Mouse (Mus musculus): Measurements from ENCODE around the gene Myl10. TPM values are rescaled to one million over a fixed set of nuclear protein-coding genes. Genes with fewer than 3 reads are reported as not detected.
"Not testable (repeated sequence)": the region's sequence is repeated elsewhere in the genome, so short reads cannot be mapped to it uniquely, and the experiment has no call there.

Myl10 gene
- polyA plus RNA-seq, 1 experiment: 0.07 TPM

DNA sequence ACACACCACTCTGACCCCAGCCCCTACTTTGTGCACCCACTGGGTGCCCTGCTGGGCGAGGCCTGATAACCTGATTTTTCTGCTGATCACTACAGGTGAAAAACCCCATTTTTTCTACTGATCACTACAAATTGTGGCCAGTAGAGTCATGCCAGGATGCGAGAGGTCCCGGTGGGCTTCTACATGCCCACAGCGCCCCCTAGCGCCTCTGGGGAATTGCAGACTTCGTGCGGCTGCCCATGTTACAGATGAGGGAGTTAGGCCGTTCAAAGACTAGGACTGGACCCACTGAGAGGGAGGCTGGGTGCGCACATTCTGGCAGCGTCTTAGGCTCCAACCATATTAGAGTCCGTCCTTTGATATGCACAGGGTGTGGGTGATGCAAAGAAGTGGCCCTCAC lies 21.9 kb downstream of the Myl10 start:
- no peaks in the 10 kb centered on the region for H3K79me2 ChIP-seq (ENCODE audit: control insufficient read depth, insufficient read depth)
- TF ChIP-seq MAX (IDR thresholded peaks at IDR 0.05) (no peak), MYOG (IDR thresholded peaks at IDR 0.05; ENCODE audit: control insufficient read depth, extremely low read depth, insufficient read length) (no peak), MYOD1 (IDR thresholded peaks at IDR 0.05; ENCODE audit: control insufficient read depth, insufficient read length, low read depth) (no peak), CEBPB (IDR thresholded peaks at IDR 0.05; ENCODE audit: low read depth) (no peak), USF1 (IDR thresholded peaks at IDR 0.05; ENCODE audit: low read depth) (no peak), CTCF (IDR thresholded peaks at IDR 0.05; ENCODE audit: control insufficient read depth, insufficient read depth, insufficient read length) (no peak), FOSL1 (IDR thresholded peaks at IDR 0.05; ENCODE audit: insufficient read depth, low read length, poor library complexity, severe bottlenecking) (no peak)

DNA sequence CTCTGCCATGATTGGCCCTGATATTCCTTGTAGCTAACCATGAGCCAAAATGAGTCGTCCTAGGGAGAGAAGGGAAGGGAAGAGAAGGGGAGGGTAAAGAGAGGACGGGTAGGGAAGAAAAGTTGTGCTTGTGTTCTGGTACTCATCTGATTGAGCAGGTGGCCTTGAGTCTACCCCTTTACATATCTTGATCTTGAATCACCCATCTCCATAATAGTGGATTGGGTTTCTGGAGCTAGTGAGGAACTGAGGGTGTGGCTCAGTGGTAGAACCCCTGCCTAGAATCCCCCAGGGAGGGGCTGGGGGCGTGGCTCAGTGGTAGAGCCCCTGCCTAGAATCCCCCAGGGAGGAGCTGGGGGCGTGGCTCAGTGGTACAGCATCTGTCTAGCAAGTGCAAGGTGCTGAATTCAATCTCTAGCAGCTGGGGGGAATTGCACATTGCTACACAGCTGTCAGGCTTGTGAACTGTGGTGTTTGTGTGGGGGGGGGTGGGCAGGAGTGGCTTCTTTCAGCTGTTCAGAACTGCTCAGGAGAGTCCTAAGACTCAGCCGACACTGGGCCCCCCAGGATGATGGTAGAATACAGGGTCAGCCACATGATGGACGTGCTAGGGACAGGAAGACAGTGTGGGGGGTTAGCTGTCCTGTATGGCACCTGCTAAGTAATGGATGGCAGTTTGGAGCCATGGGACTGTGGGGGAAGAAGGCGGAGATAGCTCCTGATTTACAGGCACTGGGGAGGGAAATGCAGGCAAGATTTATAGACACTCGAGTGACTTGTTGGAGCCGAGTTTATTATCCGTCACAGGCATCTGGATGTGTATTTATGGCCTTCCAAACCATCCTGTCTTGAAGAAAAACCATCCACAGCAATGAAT lies 24.0 kb downstream of the Myl10 start:
- Histone ChIP-seq H3K79me3 (ENCODE audit: low read depth) (no peaks in the 10 kb centered on the region), H3K27me3 (ENCODE audit: control insufficient read depth, insufficient read depth, insufficient read length) (no peaks in the 10 kb centered on the region), H3K4me3 (ENCODE audit: insufficient read depth, poor library complexity, severe bottlenecking) (no peak overlapping the region), H3K36me3 (ENCODE audit: control insufficient read depth, insufficient read depth) (no peaks in the 10 kb centered on the region), H3K79me2 (ENCODE audit: control insufficient read depth, insufficient read depth) (no peaks in the 10 kb centered on the region), H3ac (ENCODE audit: control insufficient read depth, insufficient read length, low read depth) (no peak overlapping the region)
- TF ChIP-seq MAX (IDR thresholded peaks at IDR 0.05) (no peak), FOSL1 (IDR thresholded peaks at IDR 0.05; ENCODE audit: insufficient read depth, low read length, poor library complexity, severe bottlenecking) (no peak), CTCF (IDR thresholded peaks at IDR 0.05; ENCODE audit: control insufficient read depth, insufficient read depth, insufficient read length) (no peak), CEBPB (IDR thresholded peaks at IDR 0.05; ENCODE audit: low read depth) (no peak), MYOG (IDR thresholded peaks at IDR 0.05; ENCODE audit: control insufficient read depth, extremely low read depth, insufficient read length) (no peak), USF1 (IDR thresholded peaks at IDR 0.05; ENCODE audit: low read depth) (no peak), MYOD1 (IDR thresholded peaks at IDR 0.05; ENCODE audit: control insufficient read depth, insufficient read length, low read depth) (no peak)

More for the DNA sequence above, 21.9 kb downstream of the Myl10 start:
- Histone ChIP-seq H3K36me3 (ENCODE audit: control insufficient read depth, insufficient read depth) (no peaks in the 10 kb centered on the region), H3K4me3 (ENCODE audit: insufficient read depth, poor library complexity, severe bottlenecking) (no peak overlapping the region), H3K27me3 (ENCODE audit: control insufficient read depth, insufficient read depth, insufficient read length) (no peaks in the 10 kb centered on the region), H3K79me3 (ENCODE audit: low read depth) (no peaks in the 10 kb centered on the region), H3ac (ENCODE audit: control insufficient read depth, insufficient read length, low read depth) (no peak overlapping the region)

DNA sequence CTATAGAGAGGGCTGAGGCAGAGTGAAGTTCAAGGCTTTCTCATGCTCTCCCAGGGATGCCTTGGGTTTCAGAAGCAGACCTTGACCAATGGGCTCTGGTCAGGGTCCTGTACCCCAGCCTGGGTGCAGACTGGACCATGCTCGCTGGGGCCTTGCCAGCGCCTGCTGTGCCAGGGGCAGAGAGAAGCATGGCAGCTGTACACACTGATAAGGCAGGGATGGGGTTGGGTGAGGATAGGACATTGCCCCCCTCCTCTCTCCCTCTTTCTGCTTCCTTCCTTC lies 24.6 kb downstream of the Myl10 start:
- H3K27me3 ChIP-seq (ENCODE audit: control insufficient read depth, insufficient read depth, insufficient read length): no peaks in the 10 kb centered on the region
- no peak for TF ChIP-seq USF1 (IDR thresholded peaks at IDR 0.05; ENCODE audit: low read depth)
- no peak for TF ChIP-seq MYOG (IDR thresholded peaks at IDR 0.05; ENCODE audit: control insufficient read depth, extremely low read depth, insufficient read length)
- no peak for TF ChIP-seq CEBPB (IDR thresholded peaks at IDR 0.05; ENCODE audit: low read depth)
- H3K79me3 ChIP-seq (ENCODE audit: low read depth): no peaks in the 10 kb centered on the region
- no peak overlapping the region for H3ac ChIP-seq (ENCODE audit: control insufficient read depth, insufficient read length, low read depth)
- no peak overlapping the region for H3K4me3 ChIP-seq (ENCODE audit: insufficient read depth, poor library complexity, severe bottlenecking)
- no peaks in the 10 kb centered on the region for H3K36me3 ChIP-seq (ENCODE audit: control insufficient read depth, insufficient read depth)
- no peaks in the 10 kb centered on the region for H3K79me2 ChIP-seq (ENCODE audit: control insufficient read depth, insufficient read depth)

DNA sequence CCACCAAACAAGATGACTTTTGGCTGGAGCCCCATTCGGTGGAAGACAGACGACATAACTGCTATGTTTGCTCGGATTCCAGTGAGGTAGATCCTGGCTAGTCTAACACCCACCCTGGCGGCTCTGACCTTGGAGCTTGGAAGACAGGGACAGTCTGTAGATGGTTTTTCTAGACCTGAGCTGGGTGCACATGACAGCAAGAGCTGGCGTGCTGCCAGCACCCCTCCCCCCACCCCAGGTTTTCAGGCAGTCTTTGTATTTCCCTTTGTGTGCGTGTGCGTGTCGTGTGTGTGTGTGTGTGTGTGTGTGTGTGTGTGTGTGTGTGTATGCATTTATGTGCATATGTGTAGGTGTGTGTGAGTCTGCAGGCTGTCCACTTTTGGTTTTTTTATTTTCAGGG lies 25.7 kb downstream of the Myl10 start:
- TF ChIP-seq CTCF (IDR thresholded peaks at IDR 0.05; ENCODE audit: control insufficient read depth, insufficient read depth, insufficient read length) (no peak), FOSL1 (IDR thresholded peaks at IDR 0.05; ENCODE audit: insufficient read depth, low read length, poor library complexity, severe bottlenecking) (no peak), MYOD1 (IDR thresholded peaks at IDR 0.05; ENCODE audit: control insufficient read depth, insufficient read length, low read depth) (no peak), CEBPB (IDR thresholded peaks at IDR 0.05; ENCODE audit: low read depth) (no peak), MAX (IDR thresholded peaks at IDR 0.05) (no peak), USF1 (IDR thresholded peaks at IDR 0.05; ENCODE audit: low read depth) (no peak)
- Histone ChIP-seq H3ac (ENCODE audit: control insufficient read depth, insufficient read length, low read depth) (no peak overlapping the region), H3K36me3 (ENCODE audit: control insufficient read depth, insufficient read depth) (no peaks in the 10 kb centered on the region), H3K79me3 (ENCODE audit: low read depth) (no peaks in the 10 kb centered on the region), H3K79me2 (ENCODE audit: control insufficient read depth, insufficient read depth) (no peaks in the 10 kb centered on the region), H3K4me3 (ENCODE audit: insufficient read depth, poor library complexity, severe bottlenecking) (no peak overlapping the region), H3K27me3 (ENCODE audit: control insufficient read depth, insufficient read depth, insufficient read length) (no peaks in the 10 kb centered on the region)

DNA sequence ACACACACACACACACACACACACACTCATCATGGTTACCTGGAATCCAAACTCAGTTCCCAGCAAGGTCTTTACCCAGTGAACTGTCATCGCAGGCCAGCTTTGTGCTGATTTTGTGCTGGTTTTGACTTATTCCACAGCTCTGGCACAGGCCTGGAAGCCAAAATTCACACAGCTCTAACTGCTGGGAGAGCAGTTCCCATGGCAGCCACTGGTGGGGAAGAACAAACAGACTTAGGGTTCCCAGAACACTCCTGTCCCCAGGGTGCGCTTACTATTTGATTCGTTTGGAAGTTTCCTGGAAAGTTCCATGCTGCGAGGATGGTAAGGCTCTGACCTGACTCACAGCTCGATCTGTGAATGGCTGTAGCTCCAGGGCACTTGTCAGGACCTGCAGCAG lies 28.6 kb downstream of the Myl10 start:
- TF ChIP-seq MYOD1 (IDR thresholded peaks at IDR 0.05; ENCODE audit: control insufficient read depth, insufficient read length, low read depth): no peak
- TF ChIP-seq USF1 (IDR thresholded peaks at IDR 0.05; ENCODE audit: low read depth): no peak
- no peak for TF ChIP-seq CEBPB (IDR thresholded peaks at IDR 0.05; ENCODE audit: low read depth)
- no peak for TF ChIP-seq FOSL1 (IDR thresholded peaks at IDR 0.05; ENCODE audit: insufficient read depth, low read length, poor library complexity, severe bottlenecking)
- no peak for TF ChIP-seq CTCF (IDR thresholded peaks at IDR 0.05; ENCODE audit: control insufficient read depth, insufficient read depth, insufficient read length)
- TF ChIP-seq MYOG (IDR thresholded peaks at IDR 0.05; ENCODE audit: control insufficient read depth, extremely low read depth, insufficient read length): no peak
- TF ChIP-seq MAX (IDR thresholded peaks at IDR 0.05): no peak
- H3K27me3 ChIP-seq (ENCODE audit: control insufficient read depth, insufficient read depth, insufficient read length): no peaks in the 10 kb centered on the region
- H3K4me3 ChIP-seq (ENCODE audit: insufficient read depth, poor library complexity, severe bottlenecking): no peak overlapping the region
- no peaks in the 10 kb centered on the region for H3K79me2 ChIP-seq (ENCODE audit: control insufficient read depth, insufficient read depth)
- H3ac ChIP-seq (ENCODE audit: control insufficient read depth, insufficient read length, low read depth): no peak overlapping the region
- no peaks in the 10 kb centered on the region for H3K36me3 ChIP-seq (ENCODE audit: control insufficient read depth, insufficient read depth)
- no peaks in the 10 kb centered on the region for H3K79me3 ChIP-seq (ENCODE audit: low read depth)

DNA sequence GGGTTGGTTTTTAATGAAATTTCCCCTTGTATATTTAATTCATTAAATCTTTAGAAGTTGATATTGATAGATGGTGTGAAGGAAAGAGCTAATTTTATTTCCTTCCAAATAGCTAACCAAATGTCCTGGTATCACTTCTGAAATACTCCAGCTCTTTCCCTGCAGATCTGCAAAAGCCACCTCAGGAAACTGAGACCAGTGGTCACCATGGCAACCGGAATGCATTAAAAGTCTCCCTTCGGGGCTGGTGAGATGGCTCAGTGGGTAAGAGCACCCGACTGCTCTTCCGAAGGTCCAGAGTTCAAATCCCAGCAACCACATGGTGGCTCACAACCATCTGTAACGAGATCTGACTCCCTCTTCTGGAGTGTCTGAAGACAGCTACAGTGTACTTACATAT lies 33.3 kb downstream of the Myl10 start:
- not testable (repeated sequence) for H3K79me2 ChIP-seq (ENCODE audit: control insufficient read depth, insufficient read depth); H3K79me3 ChIP-seq (ENCODE audit: low read depth); H3K4me3 ChIP-seq (ENCODE audit: insufficient read depth, poor library complexity, severe bottlenecking); H3K27me3 ChIP-seq (ENCODE audit: control insufficient read depth, insufficient read depth, insufficient read length); H3ac ChIP-seq (ENCODE audit: control insufficient read depth, insufficient read length, low read depth); H3K36me3 ChIP-seq (ENCODE audit: control insufficient read depth, insufficient read depth)
